Mouse (Mus musculus) kidney, postnatal 10 days (tissue): ENCODE data around the gene Cplx1.

Experiments
- DNase-seq: peaks from one replicate; pipeline ENCODE4 v3.0.0; 2021; ENCODE audit warnings: mixed read lengths

Cplx1 gene

GRCm38 (mm10) chr5:108549489-108550206 lies at the start of gene Cplx1:
TSS of gene Cplx1 (minus strand) at chr5:108550024.
- DNase-seq = peak; percentile 86

- DNase-seq = no peak
These were observed 31.6 kb upstream of the Cplx1 start for GRCm38 (mm10) chr5:108581361-108581891.

- no peak for DNase-seq
These were observed 23.2 kb upstream of the Cplx1 start for GRCm38 (mm10) chr5:108573054-108573453.

GRCm38 (mm10) chr5:108570991-108571390 lies 21.2 kb upstream of the Cplx1 start:
- DNase-seq = no peak

GRCm38 (mm10) chr5:108567104-108567503 lies 17.3 kb upstream of the Cplx1 start:
- no peak for DNase-seq

GRCm38 (mm10) chr5:108566523-108566922 lies 16.7 kb upstream of the Cplx1 start:
- DNase-seq = no peak

- DNase-seq = no peak
These were observed 15.6 kb upstream of the Cplx1 start for GRCm38 (mm10) chr5:108565381-108565780.

GRCm38 (mm10) chr5:108564346-108564745 lies 14.5 kb upstream of the Cplx1 start:
- DNase-seq = no peak

GRCm38 (mm10) chr5:108562483-108562882 lies 12.7 kb upstream of the Cplx1 start:
- DNase-seq = no peak

- no peak for DNase-seq
These were observed 7.2 kb upstream of the Cplx1 start for GRCm38 (mm10) chr5:108556986-108557385.

GRCm38 (mm10) chr5:108554041-108554440 lies 4.2 kb upstream of the Cplx1 start:
- no peak for DNase-seq

- no peak for DNase-seq
These were observed 377 bp upstream of the Cplx1 start for GRCm38 (mm10) chr5:108550207-108550594.

GRCm38 (mm10) chr5:108549137-108549488 lies 711 bp downstream of the Cplx1 start:
- DNase-seq = no peak

- DNase-seq = no peak
These were observed 2.2 kb downstream of the Cplx1 start for GRCm38 (mm10) chr5:108547636-108548035.

GRCm38 (mm10) chr5:108543516-108544291 lies 6.1 kb downstream of the Cplx1 start:
- no peak for DNase-seq

GRCm38 (mm10) chr5:108534188-108534587 lies 15.6 kb downstream of the Cplx1 start:
- DNase-seq = no peak

- no peak for DNase-seq
These were observed 27.2 kb downstream of the Cplx1 start for GRCm38 (mm10) chr5:108522597-108522996.

- no peak for DNase-seq
These were observed 27.9 kb downstream of the Cplx1 start for GRCm38 (mm10) chr5:108521896-108522295.

GRCm38 (mm10) chr5:108521016-108521415 lies 28.8 kb downstream of the Cplx1 start:
- no peak for DNase-seq

- no peak for DNase-seq
These were observed 29.7 kb downstream of the Cplx1 start for GRCm38 (mm10) chr5:108520153-108520552.

- DNase-seq = no peak
These were observed 30.9 kb downstream of the Cplx1 start for GRCm38 (mm10) chr5:108518951-108519350.

GRCm38 (mm10) chr5:108518106-108518885 lies 31.5 kb downstream of the Cplx1 start:
- DNase-seq = no peak

- no peak for DNase-seq
These were observed 33.2 kb downstream of the Cplx1 start for GRCm38 (mm10) chr5:108516655-108517054.
